Mouse (Mus musculus): Measurements from ENCODE around the gene Myo7a. TPM values are rescaled to one million over a fixed set of nuclear protein-coding genes. Genes with fewer than 3 reads are reported as not detected.
A peak's percentile ranks its signal among the peaks of the same experiment; 100 is the strongest.

Myo7a gene
- polyA plus RNA-seq, 1 experiment from 2014 or later = 8.4 TPM

- DNase-seq (ENCODE audit: low spot score) = peak; percentile 79
- 9% methylated on average over 7 of the region's 7 CpGs for WGBS
- peak; percentile 84 for TF ChIP-seq CTCF (IDR thresholded peaks at IDR 0.05)
- TF ChIP-seq EP300 (IDR thresholded peaks at IDR 0.05) = no peak
These were observed 1.0 kb upstream of the Myo7a start for GRCm38 (mm10) chr7:98120325-98120724.

GRCm38 (mm10) chr7:98119961-98120232, 573 bp upstream of the Myo7a start:
- TF ChIP-seq EP300 (IDR thresholded peaks at IDR 0.05) = no peak
- no peak for TF ChIP-seq CTCF (IDR thresholded peaks at IDR 0.05)
- no peak overlapping the region for H3K4me2 ChIP-seq (replicated peaks; ENCODE audit: low read depth, low read length)
- DNase-seq (ENCODE audit: low spot score) (no peak), ATAC-seq (no peak)
- no peak overlapping the region for H3K27ac ChIP-seq (ENCODE audit: low read length)
- H3K27me3 ChIP-seq (replicated peaks; ENCODE audit: insufficient read depth, low read length) = no peaks in the 10 kb centered on the region
- H3K9me3 ChIP-seq (ENCODE audit: low read length) = no peaks in the 10 kb centered on the region
- H3K4me1 ChIP-seq (ENCODE audit: insufficient read depth, low read depth, low read length) = peaks cover 7% of the 10 kb centered on the region
- H3K36me3 ChIP-seq (ENCODE audit: insufficient read depth, low read length) = no peaks in the 10 kb centered on the region
- 78% methylated on average over 2 of the region's 2 CpGs for WGBS
- H3K9ac ChIP-seq (replicated peaks; ENCODE audit: low read depth) = no peak overlapping the region
- no peak overlapping the region for H3K4me3 ChIP-seq (ENCODE audit: low read depth, low read length)

More at GRCm38 (mm10) chr7:98120325-98120724, 1.0 kb upstream of the Myo7a start:
- Histone ChIP-seq H3K9ac (replicated peaks; ENCODE audit: low read depth) (no peak overlapping the region), H3K9me3 (ENCODE audit: low read length) (no peaks in the 10 kb centered on the region), H3K4me2 (replicated peaks; ENCODE audit: low read depth, low read length) (peak overlapping the region; percentile 42), H3K27me3 (replicated peaks; ENCODE audit: insufficient read depth, low read length) (no peaks in the 10 kb centered on the region), H3K27ac (ENCODE audit: low read length) (no peak overlapping the region), H3K4me3 (ENCODE audit: low read depth, low read length) (no peak overlapping the region), H3K36me3 (ENCODE audit: insufficient read depth, low read length) (no peaks in the 10 kb centered on the region), H3K4me1 (ENCODE audit: insufficient read depth, low read depth, low read length) (peaks cover 7% of the 10 kb centered on the region)
- ATAC-seq = peak; percentile 73

DNA sequence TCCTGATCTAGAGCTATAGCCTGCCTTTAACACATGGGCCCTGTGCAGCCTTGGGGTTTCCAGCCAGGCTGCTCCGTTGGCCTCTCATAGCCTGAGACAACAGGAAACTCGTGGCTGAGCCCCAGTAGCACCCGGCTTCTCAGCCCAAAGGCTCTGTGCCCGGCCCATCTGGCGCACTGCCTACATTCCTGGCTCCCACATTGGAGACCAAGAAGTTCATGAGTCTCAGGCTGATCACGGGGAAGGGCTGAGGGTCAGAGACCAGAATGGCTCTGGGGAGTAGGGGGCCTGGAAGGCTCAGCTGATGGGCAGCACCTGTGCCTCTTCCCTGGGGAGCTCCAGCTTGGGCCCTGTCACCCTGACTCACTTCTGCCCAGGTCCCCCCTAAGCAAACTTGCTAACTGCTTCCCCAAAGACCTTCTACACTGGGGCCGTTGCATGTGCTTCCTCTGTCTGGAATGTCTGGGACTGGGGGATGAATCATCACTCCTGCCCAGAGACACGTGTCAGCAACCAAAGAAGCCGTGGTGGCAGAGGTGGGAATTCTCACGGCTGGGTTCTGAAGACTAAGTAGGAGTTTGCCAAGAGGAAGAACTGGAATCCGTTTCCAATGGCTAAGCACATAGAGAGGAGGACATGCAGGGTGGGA, 2.2 kb downstream of the Myo7a start:
- peak; percentile 75 for ATAC-seq
- peaks cover 7% of the 10 kb centered on the region for H3K4me1 ChIP-seq (ENCODE audit: insufficient read depth, low read depth, low read length)
- peak; percentile 78 for DNase-seq (ENCODE audit: low spot score)
- no peaks in the 10 kb centered on the region for H3K9me3 ChIP-seq (ENCODE audit: low read length)
- H3K9ac ChIP-seq (replicated peaks; ENCODE audit: low read depth) = no peak overlapping the region; the same call in 1 of the 2 replicates
- H3K36me3 ChIP-seq (ENCODE audit: insufficient read depth, low read length) = no peaks in the 10 kb centered on the region
- no peak overlapping the region for H3K27ac ChIP-seq (ENCODE audit: low read length)
- H3K4me2 ChIP-seq (replicated peaks; ENCODE audit: low read depth, low read length) = no peak overlapping the region
- no peak overlapping the region for H3K4me3 ChIP-seq (ENCODE audit: low read depth, low read length)
- H3K27me3 ChIP-seq (replicated peaks; ENCODE audit: insufficient read depth, low read length) = no peaks in the 10 kb centered on the region
- WGBS = 18% methylated on average over 11 of the region's 11 CpGs
- TF ChIP-seq EP300 (IDR thresholded peaks at IDR 0.05) = no peak
- TF ChIP-seq CTCF (IDR thresholded peaks at IDR 0.05) = no peak

- Histone ChIP-seq H3K27me3 (replicated peaks; ENCODE audit: insufficient read depth, low read length) (peaks cover 6% of the 10 kb centered on the region; the same call in 1 of the 2 replicates), H3K36me3 (ENCODE audit: insufficient read depth, low read length) (no peaks in the 10 kb centered on the region), H3K9ac (replicated peaks; ENCODE audit: low read depth) (no peak overlapping the region), H3K4me3 (ENCODE audit: low read depth, low read length) (no peak overlapping the region), H3K4me2 (replicated peaks; ENCODE audit: low read depth, low read length) (no peak overlapping the region), H3K27ac (ENCODE audit: low read length) (no peak overlapping the region), H3K4me1 (ENCODE audit: insufficient read depth, low read depth, low read length) (peaks cover 7% of the 10 kb centered on the region), H3K9me3 (ENCODE audit: low read length) (no peaks in the 10 kb centered on the region)
- no peak for DNase-seq (ENCODE audit: low spot score)
- ATAC-seq = no peak
- TF ChIP-seq CTCF (IDR thresholded peaks at IDR 0.05) = no peak
- no peak for TF ChIP-seq EP300 (IDR thresholded peaks at IDR 0.05)
- WGBS = 55% methylated on average over 6 of the region's 6 CpGs
These were observed 4.7 kb downstream of the Myo7a start for GRCm38 (mm10) chr7:98114656-98115055.

DNA sequence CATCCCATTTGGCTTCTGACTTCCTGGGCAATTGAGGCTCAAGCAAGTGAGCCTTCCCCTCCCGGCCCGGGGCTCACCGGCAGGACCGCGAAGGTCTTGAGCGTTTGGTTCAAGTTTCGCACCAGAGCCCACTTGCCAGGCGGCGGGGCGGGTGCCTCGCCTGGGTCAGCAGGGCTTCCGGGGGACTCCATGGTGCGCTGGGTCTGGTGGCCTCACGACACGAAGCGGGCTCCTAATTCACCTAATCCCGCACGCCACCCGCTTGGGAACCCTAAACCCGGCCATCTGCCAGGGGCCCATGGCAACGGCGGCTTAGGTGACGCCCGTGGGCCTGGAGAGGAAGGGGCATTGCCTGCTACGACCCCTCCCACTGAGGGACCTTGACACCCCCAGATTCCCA, 8.1 kb downstream of the Myo7a start:
- Histone ChIP-seq H3K27ac (ENCODE audit: low read length) (no peak overlapping the region), H3K36me3 (ENCODE audit: insufficient read depth, low read length) (no peaks in the 10 kb centered on the region), H3K4me3 (ENCODE audit: low read depth, low read length) (0 out of 2 replicates have a peak overlapping the region, but pooled peaks have one; percentile 2), H3K9me3 (ENCODE audit: low read length) (no peaks in the 10 kb centered on the region), H3K9ac (replicated peaks; ENCODE audit: low read depth) (0 out of 2 replicates have a peak overlapping the region, but pooled peaks have one; percentile 26), H3K27me3 (replicated peaks; ENCODE audit: insufficient read depth, low read length) (peaks cover 6% of the 10 kb centered on the region; the same call in 1 of the 2 replicates), H3K4me1 (ENCODE audit: insufficient read depth, low read depth, low read length) (no peaks in the 10 kb centered on the region), H3K4me2 (replicated peaks; ENCODE audit: low read depth, low read length) (peak overlapping the region; percentile 33)
- ATAC-seq (no peak), DNase-seq (ENCODE audit: low spot score) (no peak)
- no peak for TF ChIP-seq CTCF (IDR thresholded peaks at IDR 0.05)
- TF ChIP-seq EP300 (IDR thresholded peaks at IDR 0.05) = no peak
- 9% methylated on average over 25 of the region's 25 CpGs for WGBS

DNA sequence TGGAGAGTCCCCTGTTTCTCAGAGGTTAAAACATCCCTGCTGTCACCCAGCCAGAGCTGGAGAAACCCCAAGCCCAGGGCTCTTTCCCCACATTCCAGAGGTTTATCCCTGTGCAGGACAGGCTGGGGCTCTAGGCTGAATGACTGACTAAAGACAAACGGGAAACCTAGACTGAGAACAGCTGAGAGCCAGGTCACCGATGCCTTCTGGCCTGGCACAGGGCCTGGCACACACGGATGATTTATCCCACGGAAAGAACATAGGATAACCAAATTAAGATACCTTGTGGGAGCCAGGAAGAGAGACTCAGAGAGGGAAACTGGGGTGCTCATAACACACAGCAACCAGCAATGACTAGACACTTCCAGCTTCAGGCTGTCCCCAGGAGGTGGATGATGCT, 9.6 kb downstream of the Myo7a start:
- 80% methylated on average over 4 of the region's 4 CpGs for WGBS
- DNase-seq (ENCODE audit: low spot score) = no peak
- Histone ChIP-seq H3K27ac (ENCODE audit: low read length) (no peak overlapping the region), H3K9ac (replicated peaks; ENCODE audit: low read depth) (no peak overlapping the region), H3K36me3 (ENCODE audit: insufficient read depth, low read length) (no peaks in the 10 kb centered on the region), H3K4me1 (ENCODE audit: insufficient read depth, low read depth, low read length) (no peaks in the 10 kb centered on the region), H3K4me3 (ENCODE audit: low read depth, low read length) (no peak overlapping the region), H3K9me3 (ENCODE audit: low read length) (no peaks in the 10 kb centered on the region), H3K27me3 (replicated peaks; ENCODE audit: insufficient read depth, low read length) (peaks cover 6% of the 10 kb centered on the region; the same call in 1 of the 2 replicates), H3K4me2 (replicated peaks; ENCODE audit: low read depth, low read length) (no peak overlapping the region)
- no peak for ATAC-seq
- TF ChIP-seq CTCF (IDR thresholded peaks at IDR 0.05) (no peak), EP300 (IDR thresholded peaks at IDR 0.05) (no peak)

All from lung, postnatal 0 days (tissue).